Mouse (Mus musculus): ENCODE measurements around the gene BC030867. TPM values are rescaled to one million over a fixed set of nuclear protein-coding genes. Genes with fewer than 3 reads are reported as not detected.

Gene BC030867
- polyA plus RNA-seq, 1 experiment from 2014 or later = 5.5 TPM

Small RNA genes within 50 kb of the gene (microRNA-seq; reads per million reads assigned to microRNA genes)
- 4.4 reads per million, percentile 19 among the genes with 10 or more reads in this experiment for gene Mir8101

Other genes starting within 250 kb of the BC030867 start
- 49.3 and 55.2 TPM in 2 replicates for gene Mpp3, start 220.4 kb upstream of the BC030867 start, polyA plus RNA-seq (2015; fragmentation: Nextera tagmentation; extraction: Ambion mirVana)
- 0.26 and 0.46 TPM in 2 replicates for gene Cd300lg, start 207.4 kb upstream of the BC030867 start, polyA plus RNA-seq (2015; fragmentation: Nextera tagmentation; extraction: Ambion mirVana)
- 21.0 and 24.1 TPM in 2 replicates for gene Mpp2, start 160.4 kb upstream of the BC030867 start, polyA plus RNA-seq (2015; fragmentation: Nextera tagmentation; extraction: Ambion mirVana)
- gene Ppy, start 147.6 kb upstream of the BC030867 start, polyA plus RNA-seq (2015; fragmentation: Nextera tagmentation; extraction: Ambion mirVana) = not detected in 2 replicates
- gene Pyy, start 141.1 kb upstream of the BC030867 start, polyA plus RNA-seq (2015; fragmentation: Nextera tagmentation; extraction: Ambion mirVana) = not detected in 2 replicates
- gene Nags, start 103.4 kb upstream of the BC030867 start, polyA plus RNA-seq (2015; fragmentation: Nextera tagmentation; extraction: Ambion mirVana) = not detected in 2 replicates
- gene Tmem101, start 92.5 kb upstream of the BC030867 start, polyA plus RNA-seq (2015; fragmentation: Nextera tagmentation; extraction: Ambion mirVana) = 43.9 and 44.7 TPM in 2 replicates
- gene Lsm12, start 63.6 kb upstream of the BC030867 start, polyA plus RNA-seq (2015; fragmentation: Nextera tagmentation; extraction: Ambion mirVana) = 103 and 123 TPM in 2 replicates
- 21.5 and 26.2 TPM in 2 replicates for gene G6pc3, start 59.3 kb upstream of the BC030867 start, polyA plus RNA-seq (2015; fragmentation: Nextera tagmentation; extraction: Ambion mirVana)
- gene Hdac5, start 18.7 kb upstream of the BC030867 start, polyA plus RNA-seq (2015; fragmentation: Nextera tagmentation; extraction: Ambion mirVana) = 124 and 136 TPM in 2 replicates
- not detected in 2 replicates for gene Asb16, start 19.9 kb downstream of the BC030867 start, polyA plus RNA-seq (2015; fragmentation: Nextera tagmentation; extraction: Ambion mirVana)
- 75.8 and 78.7 TPM in 2 replicates for gene Tmub2, start 36.0 kb downstream of the BC030867 start, polyA plus RNA-seq (2015; fragmentation: Nextera tagmentation; extraction: Ambion mirVana)
- gene Atxn7l3, start 47.7 kb downstream of the BC030867 start, polyA plus RNA-seq (2015; fragmentation: Nextera tagmentation; extraction: Ambion mirVana) = 28.5 and 29.5 TPM in 2 replicates
- 99.1 and 116 TPM in 2 replicates for gene Ubtf, start 70.9 kb downstream of the BC030867 start, polyA plus RNA-seq (2015; fragmentation: Nextera tagmentation; extraction: Ambion mirVana)
- 2.0 and 2.9 TPM in 2 replicates for gene Slc4a1, start 117.3 kb downstream of the BC030867 start, polyA plus RNA-seq (2015; fragmentation: Nextera tagmentation; extraction: Ambion mirVana)
- gene Rundc3a, start 144.5 kb downstream of the BC030867 start, polyA plus RNA-seq (2015; fragmentation: Nextera tagmentation; extraction: Ambion mirVana) = 129 and 156 TPM in 2 replicates
- 134 and 143 TPM in 2 replicates for gene Slc25a39, start 159.1 kb downstream of the BC030867 start, polyA plus RNA-seq (2015; fragmentation: Nextera tagmentation; extraction: Ambion mirVana)
- 68.0 and 72.8 TPM in 2 replicates for gene Grn, start 181.4 kb downstream of the BC030867 start, polyA plus RNA-seq (2015; fragmentation: Nextera tagmentation; extraction: Ambion mirVana)
- gene Fam171a2, start 198.8 kb downstream of the BC030867 start, polyA plus RNA-seq (2015; fragmentation: Nextera tagmentation; extraction: Ambion mirVana) = 16.1 and 17.8 TPM in 2 replicates
- gene Itga2b, start 221.2 kb downstream of the BC030867 start, polyA plus RNA-seq (2015; fragmentation: Nextera tagmentation; extraction: Ambion mirVana) = 3.6 and 6.6 TPM in 2 replicates

Measured in forebrain, embryonic 16.5 days (tissue).